In the genomic region with DNA sequence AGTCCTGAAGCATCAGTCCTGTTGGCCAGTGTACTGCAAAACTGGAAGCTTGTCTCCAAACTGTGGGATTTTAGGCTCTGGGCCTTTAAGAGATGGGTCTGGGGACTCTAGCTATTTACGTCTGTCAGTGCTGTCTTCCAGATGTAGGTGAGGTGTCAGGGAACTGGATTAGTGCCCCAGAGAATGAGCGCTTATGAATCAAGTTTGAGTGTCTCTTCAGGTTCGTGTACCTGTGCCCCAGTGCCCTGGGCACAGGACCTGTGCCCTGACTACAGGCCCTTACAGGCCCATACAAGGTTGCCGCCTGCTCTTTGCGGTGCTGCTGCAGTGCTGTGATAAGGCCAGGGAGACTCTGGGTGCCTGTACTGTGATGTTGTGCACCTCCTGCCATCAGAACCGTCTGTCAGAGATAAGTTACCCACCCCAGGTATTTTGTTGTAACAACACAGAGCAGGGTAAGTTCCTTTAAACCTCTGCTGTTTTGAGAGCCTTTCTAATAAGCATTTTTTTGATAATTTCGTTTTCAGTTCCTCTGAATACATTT, we compare ENCODE assay signal across 15 mouse cellular contexts.
DNase-seq lines count a peak whose midpoint lies in the region; ATAC-seq and TF ChIP-seq lines count a peak whose summit lies in the region.
"Had no signal": no experiment of that assay in that cellular context is flagged by ENCODE, and none has a peak within 500 bp of the region (broad histone marks: within the 10 kb centered on the region; RNA-seq: fewer than 3 reads in every experiment).

No protein-coding gene starts in this region.

- no peaks in the 10 kb centered on the region for H3K36me3 ChIP-seq in E14TG2a.4 (ENCODE audit: insufficient read depth, low read length)
- no peaks in the 10 kb centered on the region for H3K36me3 ChIP-seq in limb, embryonic 12.5 days
- no peaks in the 10 kb centered on the region for H3K36me3 ChIP-seq in embryonic facial prominence, embryonic 10.5 days (replicated peaks)
- H3K36me3 ChIP-seq: forebrain, embryonic 12.5 days; hindbrain, embryonic 10.5 days; kidney, embryonic 15.5 days; neural tube, embryonic 13.5 days had no signal

- 0 out of 2 replicates have a peak overlapping the region, but pooled peaks have one; percentile 53 for H3K27ac ChIP-seq in limb, embryonic 12.5 days
- no peak overlapping the region; the same call in 1 of the 2 replicates for H3K27ac ChIP-seq in embryonic facial prominence, embryonic 10.5 days (replicated peaks)
- H3K27ac ChIP-seq: forebrain, embryonic 12.5 days; hindbrain, embryonic 10.5 days; kidney, embryonic 15.5 days; neural tube, embryonic 13.5 days had no signal

- H3K4me1 ChIP-seq in E14TG2a.4 (replicated peaks; ENCODE audit: low read depth, low read length), result no peaks in the 10 kb centered on the region
- peaks cover 43% of the 10 kb centered on the region for H3K4me1 ChIP-seq in limb, embryonic 12.5 days (replicated peaks)
- H3K4me1 ChIP-seq in embryonic facial prominence, embryonic 10.5 days, result peaks cover 23% of the 10 kb centered on the region
- H3K4me1 ChIP-seq: forebrain, embryonic 12.5 days; kidney, embryonic 15.5 days; neural tube, embryonic 13.5 days had no signal

- H3K9ac ChIP-seq in limb, embryonic 12.5 days (replicated peaks), result no peak overlapping the region
- H3K9ac ChIP-seq: forebrain, embryonic 12.5 days; kidney, embryonic 15.5 days; neural tube, embryonic 13.5 days had no signal

- no peaks in the 10 kb centered on the region for H3K9me3 ChIP-seq in E14TG2a.4 (ENCODE audit: low read length)
- no peaks in the 10 kb centered on the region for H3K9me3 ChIP-seq in limb, embryonic 12.5 days
- H3K9me3 ChIP-seq in embryonic facial prominence, embryonic 10.5 days, result no peaks in the 10 kb centered on the region
- H3K9me3 ChIP-seq: forebrain, embryonic 12.5 days; hindbrain, embryonic 10.5 days; kidney, embryonic 15.5 days; neural tube, embryonic 13.5 days had no signal

- WGBS in limb, embryonic 12.5 days, result 55% methylated on average over 7 of the region's 7 CpGs
- 66% methylated on average over 7 of the region's 7 CpGs for WGBS in embryonic facial prominence, embryonic 10.5 days

- ATAC-seq in limb, embryonic 12.5 days (ENCODE audit: insufficient number of reproducible peaks, insufficient read depth, low FRiP score, low TSS enrichment, low read depth), result no peak
- ATAC-seq in megakaryocyte-erythroid progenitor cell, adult 5-6 weeks (replicated peaks; ENCODE audit: low FRiP score, low TSS enrichment, poor library complexity, severe bottlenecking), result peak; percentile 96
- ATAC-seq: midbrain, embryonic 16.5 days had no signal

- H3K4me3 ChIP-seq in E14TG2a.4 (replicated peaks; ENCODE audit: low read length), result peak overlapping the region; percentile 50; the same call in 1 of the 2 replicates
- no peak overlapping the region for H3K4me3 ChIP-seq in limb, embryonic 12.5 days (replicated peaks)
- no peak overlapping the region for H3K4me3 ChIP-seq in embryonic facial prominence, embryonic 10.5 days
- H3K4me3 ChIP-seq: forebrain, embryonic 12.5 days; hindbrain, embryonic 10.5 days; kidney, embryonic 15.5 days; neural tube, embryonic 13.5 days had no signal

- no peaks in the 10 kb centered on the region for H3K27me3 ChIP-seq in E14TG2a.4 (ENCODE audit: insufficient read depth, low read length)
- H3K27me3 ChIP-seq in limb, embryonic 12.5 days, result no peaks in the 10 kb centered on the region
- H3K27me3 ChIP-seq in embryonic facial prominence, embryonic 10.5 days (replicated peaks; ENCODE audit: low read depth, poor library complexity, severe bottlenecking), result no peaks in the 10 kb centered on the region
- H3K27me3 ChIP-seq: forebrain, embryonic 12.5 days; kidney, embryonic 15.5 days; neural tube, embryonic 13.5 days had no signal

- H3K4me2 ChIP-seq in limb, embryonic 12.5 days, result no peak overlapping the region
- H3K4me2 ChIP-seq: forebrain, embryonic 12.5 days; kidney, embryonic 15.5 days; neural tube, embryonic 13.5 days had no signal

- peak; percentile 32 for DNase-seq in adipocyte (ENCODE audit: low spot score)
- DNase-seq in kidney, adult 11 months, result no peak
- DNase-seq in kidney, postnatal 4 days, result no peak
- DNase-seq in embryonic facial prominence, embryonic 10.5 days (ENCODE audit: low spot score), result no peak
- DNase-seq: adrenal gland, postnatal 25 days; cerebellum, adult 18-20 months; lung, postnatal 4 days had no signal

- no peak for TF ChIP-seq CTCF in E14TG2a.4 (conservative IDR thresholded peaks at IDR 0.05; ENCODE audit: low read length)
